Mouse (Mus musculus) bone marrow macrophage, adult 2 months (primary cell): ENCODE measurements around the gene Gm7694.

Source experiments
- CTCF ChIP-seq: IDR thresholded peaks from 2 replicates; pipeline ENCODE4 v1.5.1; 2012; ENCODE audit warnings: low read depth, mild to moderate bottlenecking, low read length, moderate library complexity
- POLR2A ChIP-seq: IDR thresholded peaks from 2 replicates; pipeline ENCODE4 v1.6.1; 2012; ENCODE audit warnings: mild to moderate bottlenecking, low read depth, low read length, borderline replicate concordance

DNA sequence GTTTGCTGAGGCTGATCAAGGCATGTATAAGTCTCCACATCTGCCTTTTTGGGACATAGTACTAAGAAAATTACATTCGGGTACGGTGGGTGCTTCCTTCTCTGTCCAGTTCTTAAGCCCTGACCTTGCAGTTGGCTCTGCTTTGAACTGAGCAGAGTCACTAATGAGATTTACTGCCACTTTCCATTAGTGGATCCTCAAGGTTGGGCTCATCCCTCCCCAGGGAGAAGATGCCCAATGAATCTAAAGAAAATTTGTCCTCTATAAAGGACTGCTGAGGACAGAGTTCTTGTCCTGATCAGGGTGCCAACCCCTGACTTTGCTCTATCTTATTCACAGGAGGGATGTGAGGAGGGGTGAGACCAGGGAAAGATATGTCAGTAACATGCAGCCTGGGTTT is 15.9 kb upstream of the Gm7694 start:
- no peak for TF ChIP-seq CTCF
- no peak for TF ChIP-seq POLR2A
